Mouse (Mus musculus): Measurements from ENCODE around the gene Vezf1. TPM values are rescaled to one million over a fixed set of nuclear protein-coding genes. Genes with fewer than 3 reads are reported as not detected.

The Vezf1 gene
- 54.1 TPM for total RNA-seq (2023)

DNA sequence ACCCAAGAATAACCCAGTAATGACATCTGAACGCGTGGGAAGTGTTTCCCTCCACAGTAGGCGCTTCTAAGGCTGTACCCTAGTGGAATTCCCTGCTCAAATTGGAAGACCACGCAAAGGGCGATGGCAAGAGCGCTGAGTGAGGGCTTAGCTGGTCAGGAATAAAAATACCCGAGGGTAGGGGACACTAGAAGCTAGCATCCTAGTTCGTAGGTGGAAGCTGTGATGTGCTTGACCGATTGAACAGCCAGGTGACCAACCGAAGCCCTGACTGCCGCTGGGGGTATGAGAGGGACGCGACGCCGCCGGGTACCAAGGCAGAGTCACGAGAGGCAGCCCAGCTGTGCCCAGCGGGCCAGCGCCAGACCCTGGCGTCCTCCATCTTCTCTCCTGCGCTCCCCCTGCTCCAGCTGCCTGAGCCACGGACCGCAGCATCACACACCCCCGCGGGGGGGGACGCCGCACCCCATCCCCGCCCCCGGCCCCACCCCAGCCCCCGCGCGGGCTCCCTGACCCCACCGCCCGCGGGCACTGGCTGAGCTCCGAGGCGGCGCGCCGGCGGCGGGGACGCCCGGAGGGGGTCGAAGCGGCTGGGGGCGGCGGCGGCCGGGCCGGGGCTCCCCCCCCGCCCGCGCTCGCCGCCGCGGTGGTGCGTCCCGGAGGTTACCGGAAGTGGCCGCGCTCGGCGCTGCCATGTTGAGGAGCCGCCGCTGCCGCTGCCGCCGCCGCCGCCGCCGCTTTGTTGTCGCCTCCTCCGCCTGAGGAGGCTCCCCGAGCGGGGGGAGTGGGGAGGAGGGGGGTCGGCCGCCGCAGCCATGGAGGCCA, at the start of gene Vezf1:
TSS of gene Vezf1 (plus strand) at position 694 of the 825 bp plus-strand sequence.

DNA sequence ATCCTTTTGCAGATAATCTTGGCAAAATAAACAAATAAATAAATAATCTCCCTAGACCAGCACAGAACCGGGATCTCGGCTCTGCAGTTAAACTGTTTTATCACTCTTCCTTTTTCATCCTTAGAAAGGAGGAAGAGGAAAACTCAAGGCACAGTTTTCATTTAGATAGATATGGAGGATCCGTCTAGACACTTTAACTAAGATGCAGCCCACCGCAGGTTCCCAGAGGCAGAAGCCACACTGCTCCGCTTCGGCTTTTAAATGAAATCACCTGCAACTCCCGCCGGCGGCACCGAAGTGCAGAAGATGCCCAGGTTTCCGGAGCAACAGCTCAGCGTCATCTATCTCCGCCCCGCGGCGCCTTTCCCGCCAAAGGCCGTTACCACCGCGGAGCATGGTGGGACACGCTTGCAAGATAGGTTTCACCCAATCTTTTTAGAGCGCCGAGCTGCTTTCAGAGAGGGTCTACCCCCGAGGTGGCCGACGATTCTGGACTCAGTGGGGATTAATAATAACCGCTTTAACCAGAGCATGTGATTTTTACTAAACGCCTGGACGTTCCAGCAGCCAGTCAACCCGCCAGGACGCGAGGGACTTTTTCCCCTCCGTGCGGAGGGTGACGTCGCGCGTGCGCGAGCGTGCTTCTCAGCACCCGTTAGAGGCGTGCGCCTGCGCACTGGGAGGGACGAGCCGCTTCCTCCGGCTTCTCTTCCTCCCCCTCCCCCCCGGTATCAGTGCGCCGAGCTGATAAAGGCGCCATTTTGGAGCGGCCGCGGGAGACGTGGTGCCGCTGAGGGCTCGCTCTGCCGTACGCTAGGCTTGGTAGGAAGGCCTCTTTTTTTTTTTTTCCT, 20.9 kb upstream of the Vezf1 start, which contains the start of gene Srsf1:
TSS of gene Srsf1 (plus strand) at position 430 of the 851 bp plus-strand sequence.

GRCm38 (mm10) chr11:88098021-88098729, 30.1 kb downstream of the Vezf1 start, which contains the start of gene Cuedc1:
Cuedc1 (plus strand) TSS chr11:88098058.

Other genes with a start within 250 kb of the Vezf1 start
- not detected for gene Lpo, start 240.0 kb upstream of the Vezf1 start, total RNA-seq (2023)
- 11.3 TPM for gene Mks1, start 215.1 kb upstream of the Vezf1 start, total RNA-seq (2023)
- not detected for gene Epx, start 192.7 kb upstream of the Vezf1 start, total RNA-seq (2023)
- gene Olfr462, start 176.0 kb upstream of the Vezf1 start, total RNA-seq (2023) = not detected
- not detected for gene Olfr463, start 170.9 kb upstream of the Vezf1 start, total RNA-seq (2023)
- gene Olfr464, start 147.3 kb upstream of the Vezf1 start, total RNA-seq (2023) = not detected
- 11.6 TPM for gene Dynll2, start 80.7 kb upstream of the Vezf1 start, total RNA-seq (2023)
- 316 TPM for gene Srsf1, start 20.9 kb upstream of the Vezf1 start, total RNA-seq (2023)
- 17.1 TPM for gene Cuedc1, start 29.8 kb downstream of the Vezf1 start, total RNA-seq (2023)
- 53.1 TPM for gene Mrps23, start 136.1 kb downstream of the Vezf1 start, total RNA-seq (2023)
- not detected for gene Ccdc182, start 225.8 kb downstream of the Vezf1 start, total RNA-seq (2023)